Mouse (Mus musculus) heart, adult 11 months (tissue): ENCODE results near the gene Krt33b.

Experiments used
- DNase-seq: peaks from one replicate; pipeline ENCODE4 v3.0.0; 2022

The Krt33b gene

DNA sequence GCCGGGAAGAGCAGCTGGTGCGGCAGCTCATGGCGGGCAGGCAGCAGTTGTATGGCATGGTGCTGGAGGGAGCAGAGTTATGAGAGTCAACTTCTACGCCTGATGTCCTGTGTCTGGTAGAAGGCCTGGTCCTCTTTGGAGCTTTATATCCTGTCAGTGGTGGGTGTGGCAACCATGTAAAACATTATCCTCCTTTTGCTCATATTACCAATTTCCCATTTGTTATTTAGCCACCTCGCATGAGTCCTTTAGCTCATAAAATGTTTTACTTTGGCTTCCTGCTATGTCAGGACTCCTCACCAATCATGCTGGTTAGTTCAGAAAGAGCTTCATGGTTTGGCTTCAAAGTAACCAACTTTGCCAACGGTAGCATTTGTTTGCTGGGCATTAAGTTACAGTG is at the start of gene Krt33b:
Gene Krt33b, minus strand, starts transcription at position 101 of the 400 bp plus-strand sequence.
- peak; percentile 40 for DNase-seq

DNA sequence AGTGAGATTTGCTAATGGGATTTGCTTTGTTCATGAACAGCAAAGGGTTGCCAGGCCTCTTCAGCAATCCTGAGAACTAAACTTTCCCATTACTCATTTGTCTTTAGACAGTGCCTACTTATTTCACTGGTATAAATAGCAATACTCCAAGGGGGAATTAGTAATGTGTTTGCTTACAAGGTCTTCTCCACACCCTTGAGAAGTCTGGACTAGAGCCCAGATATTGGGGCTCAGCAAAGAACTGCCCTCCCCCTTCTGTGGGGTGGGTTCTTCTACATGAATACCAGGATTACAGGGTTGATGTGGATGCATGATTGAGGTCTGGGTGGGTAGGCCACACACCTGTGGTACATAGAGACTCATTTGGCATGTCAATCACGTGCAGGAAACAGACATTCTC is 44.2 kb upstream of the Krt33b start:
- DNase-seq = no peak

DNA sequence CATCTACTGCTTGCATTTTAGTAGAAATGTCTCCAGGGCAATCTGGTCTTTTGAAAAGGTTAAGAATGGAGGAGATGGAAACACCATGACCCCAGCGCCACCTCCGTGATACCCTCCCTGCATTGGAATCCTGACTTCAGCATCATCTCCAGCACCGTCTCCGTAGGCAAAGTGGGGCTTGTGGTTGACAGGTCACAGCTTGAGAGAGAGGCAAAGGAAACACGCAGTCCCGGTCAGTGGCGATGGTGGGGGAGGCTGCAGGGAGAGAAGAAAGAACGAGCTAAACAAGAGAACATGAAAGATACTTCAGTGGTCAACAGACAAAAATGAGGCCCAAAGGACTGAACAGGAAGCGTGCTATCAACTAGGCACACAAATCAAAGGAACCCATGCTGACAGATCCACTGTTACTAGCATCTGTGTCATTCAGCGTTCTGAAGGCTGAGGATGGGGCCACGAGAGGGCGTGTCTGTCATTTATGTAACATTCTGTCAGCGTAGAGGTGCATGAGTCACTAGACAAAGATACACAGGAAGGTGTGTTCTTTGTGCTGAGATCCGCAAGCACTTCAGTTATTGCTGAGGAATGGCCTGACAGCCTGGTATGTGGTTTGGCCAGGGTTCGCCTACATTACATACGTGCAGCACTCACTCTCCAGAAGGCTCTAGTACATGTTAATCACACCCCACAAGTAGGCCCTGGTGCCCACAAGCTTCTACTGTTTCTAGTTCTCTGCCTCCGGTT is 37.8 kb upstream of the Krt33b start:
- no peak for DNase-seq

DNA sequence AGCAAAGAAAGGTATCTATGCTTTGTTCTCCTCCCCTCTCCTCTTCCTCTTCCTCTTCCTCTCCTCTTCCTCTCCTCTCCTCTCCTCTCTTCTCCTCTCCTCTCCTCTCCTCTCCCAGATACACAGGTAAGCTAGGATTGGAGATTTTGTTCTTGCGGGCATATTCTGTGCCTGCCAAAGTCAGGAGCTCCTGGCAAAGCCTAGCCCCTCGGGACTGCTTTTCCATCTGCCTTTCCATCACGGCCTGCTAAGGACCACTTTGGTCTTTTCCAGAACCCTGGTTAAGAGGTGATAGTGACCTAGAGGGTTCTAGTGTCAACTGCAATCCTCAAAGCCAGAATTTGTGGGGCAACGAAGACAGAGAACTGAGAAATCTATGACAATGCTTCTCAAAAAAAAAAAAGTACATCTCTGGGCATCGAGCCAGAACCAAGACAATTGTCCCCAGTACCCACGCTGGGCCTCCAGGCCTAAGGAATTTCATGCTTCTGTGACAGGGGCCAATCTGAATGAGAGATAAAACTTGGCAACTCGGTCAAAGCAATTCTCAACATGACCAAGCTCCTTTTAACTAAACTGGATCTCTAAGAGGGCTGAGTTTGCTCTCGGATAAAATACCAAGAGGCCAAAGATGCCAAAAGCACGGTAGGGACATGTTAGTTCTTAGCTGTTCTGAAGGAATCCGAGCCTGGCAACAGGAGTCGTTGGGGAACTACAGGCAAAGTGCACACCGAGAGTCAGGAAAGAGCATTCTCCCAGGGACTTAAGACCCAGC is 36.8 kb upstream of the Krt33b start:
- no peak for DNase-seq

DNA sequence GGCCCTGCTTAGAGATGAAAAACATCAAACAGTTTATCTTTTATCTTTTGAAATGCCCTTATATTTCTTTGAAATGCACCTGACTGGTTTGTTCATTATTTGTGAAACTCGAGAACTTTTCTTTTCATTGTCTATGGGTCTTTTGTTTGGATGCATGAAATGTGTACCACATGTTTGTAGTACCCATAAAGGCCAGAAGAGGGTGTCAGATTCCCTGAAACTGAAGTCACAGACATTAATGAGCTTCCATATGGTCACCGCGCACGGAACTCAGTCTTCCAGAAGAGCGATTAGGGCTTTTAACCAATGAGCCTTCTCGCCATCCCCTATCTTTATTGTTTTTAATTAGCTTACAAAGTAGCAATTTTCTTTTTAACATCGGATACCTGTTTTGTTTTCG is 29.2 kb upstream of the Krt33b start:
- peak; percentile 34 for DNase-seq

DNA sequence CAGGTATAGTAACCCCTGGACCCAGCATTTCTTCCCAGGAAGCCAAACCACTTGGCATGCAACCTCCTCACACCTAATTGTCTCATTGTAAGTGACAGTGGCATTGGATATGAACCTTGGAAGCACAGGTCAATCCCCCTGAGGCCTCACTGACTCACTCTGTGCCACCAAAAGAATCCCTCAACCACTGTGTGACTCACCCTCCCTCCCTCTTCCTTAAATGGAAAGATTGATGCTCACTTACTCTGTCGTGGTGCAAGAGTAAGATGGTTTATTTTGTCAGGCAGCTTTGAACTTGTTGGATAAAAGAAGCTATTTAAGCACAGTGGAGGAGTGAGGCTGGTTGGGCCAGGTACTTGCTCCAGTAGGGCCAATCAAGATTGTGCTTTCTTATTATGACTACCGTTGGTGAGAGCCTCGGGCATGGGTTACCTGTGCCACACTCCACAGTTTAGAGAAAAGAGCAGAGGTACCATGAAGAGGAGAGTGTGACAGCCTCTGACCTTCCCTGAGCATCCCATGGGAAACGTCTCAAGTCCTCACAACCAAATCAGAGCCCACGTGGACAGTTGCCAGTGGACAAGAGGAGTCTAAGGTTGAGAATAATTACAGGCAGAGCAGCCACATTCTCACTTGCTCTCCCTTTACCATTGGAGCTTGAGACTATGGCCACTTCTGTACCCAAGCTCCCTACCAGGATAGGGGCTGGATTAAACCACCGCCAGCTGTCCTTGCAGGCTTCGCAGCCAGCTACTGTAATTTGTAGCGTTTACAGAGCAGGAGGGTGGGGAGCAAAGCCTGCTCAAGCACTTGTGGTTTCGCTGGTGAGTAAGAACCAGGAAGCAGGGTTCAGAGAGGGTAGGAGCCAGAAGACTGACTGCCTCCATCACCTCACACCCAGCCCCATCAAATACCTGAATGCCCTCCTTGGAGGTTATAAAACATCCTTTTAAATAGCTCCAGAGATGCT is 26.3 kb upstream of the Krt33b start:
- peak; percentile 63 for DNase-seq

DNA sequence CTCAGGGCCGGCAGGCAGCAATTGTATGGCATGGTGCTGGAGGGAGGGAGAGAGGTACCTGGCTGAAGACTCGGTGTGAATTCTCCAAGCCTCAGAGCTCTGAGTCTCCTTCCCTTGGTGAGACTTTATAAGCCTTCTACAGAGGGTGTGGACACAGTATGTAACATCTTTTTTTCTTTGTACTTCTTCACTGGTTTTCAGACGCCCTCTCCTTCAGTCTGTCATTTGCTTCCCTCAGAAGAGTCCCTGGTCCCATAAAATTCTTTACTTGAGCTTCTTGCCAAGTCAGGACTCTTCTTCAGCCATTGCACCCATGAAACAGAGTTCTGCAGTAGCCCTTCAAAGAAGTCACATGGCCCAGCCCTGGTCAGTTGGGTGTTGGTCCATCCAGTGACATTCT is 20.8 kb upstream of the Krt33b start, which contains the start of gene Krt31:
Gene Krt31, minus strand, starts transcription at position 101 of the 400 bp plus-strand sequence.
- DNase-seq = peak; percentile 33

DNA sequence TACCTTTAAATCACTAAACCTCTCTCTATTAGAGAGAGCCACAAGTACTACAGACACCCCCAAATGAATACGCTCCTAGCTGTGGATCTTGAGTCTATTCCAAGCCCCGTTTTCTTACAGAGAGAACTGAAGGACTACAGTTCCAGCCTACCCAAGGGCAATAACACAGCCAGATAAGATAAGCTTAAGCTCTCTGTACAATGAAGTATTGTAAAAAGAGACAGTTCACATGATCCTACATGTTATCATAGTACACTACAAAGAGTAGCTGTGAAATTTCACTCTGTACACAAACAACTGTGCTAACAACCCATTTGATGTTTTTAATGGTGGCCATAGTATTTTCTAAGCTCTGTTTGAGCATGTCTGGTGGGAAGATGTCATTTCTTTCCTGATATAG is 17.5 kb upstream of the Krt33b start:
- no peak for DNase-seq

DNA sequence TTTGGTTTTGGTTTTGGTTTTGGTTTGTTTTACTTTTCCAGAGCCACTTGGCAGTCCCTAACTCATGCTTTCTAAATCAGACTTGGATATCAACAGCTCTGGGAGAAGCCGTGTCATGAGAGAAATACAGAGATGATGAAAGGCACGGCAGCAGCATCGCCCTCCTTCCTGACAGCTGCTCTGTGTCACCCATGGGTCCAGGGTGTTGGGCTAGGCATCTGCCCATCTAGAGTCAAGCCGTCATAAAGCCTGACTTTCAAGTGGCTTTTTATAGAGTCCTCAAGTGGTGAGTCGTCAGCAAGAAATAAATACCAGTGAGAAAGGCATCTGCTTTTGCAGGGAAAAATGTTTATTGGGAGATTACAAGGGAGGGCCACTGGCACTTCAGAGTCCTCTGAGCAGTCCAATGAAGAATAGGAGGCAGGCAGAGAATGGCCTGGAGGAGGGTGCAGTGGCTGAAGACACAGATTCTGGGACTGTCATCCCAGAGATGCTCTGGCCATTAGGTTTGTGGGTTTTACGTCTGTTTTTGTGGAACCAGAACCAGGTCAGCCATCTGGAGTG is 16.7 kb upstream of the Krt33b start:
- DNase-seq = peak; percentile 85

DNA sequence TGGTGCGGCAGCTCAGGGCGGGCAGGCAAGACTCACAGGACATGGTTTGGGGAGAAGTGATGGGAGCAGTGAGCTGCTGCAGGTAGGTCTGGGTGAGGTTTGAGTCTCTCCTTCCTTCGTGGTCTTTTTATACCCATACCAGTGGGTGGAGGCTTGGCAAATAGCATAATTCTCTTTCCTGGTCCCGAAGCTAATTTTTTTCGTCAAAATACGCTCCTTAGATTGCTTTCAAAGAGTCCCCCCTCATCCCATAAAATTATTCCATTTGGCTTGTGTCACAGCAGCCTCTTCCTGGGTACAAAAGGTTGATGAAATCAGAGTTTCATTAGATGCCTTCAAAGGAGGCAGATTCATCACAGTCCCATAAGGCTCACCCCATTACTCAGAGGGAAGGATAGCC is 11.8 kb upstream of the Krt33b start, which contains the start of gene Krt34:
Gene Krt34, minus strand, starts transcription at position 101 of the 400 bp plus-strand sequence.
- peak; percentile 40 for DNase-seq

DNA sequence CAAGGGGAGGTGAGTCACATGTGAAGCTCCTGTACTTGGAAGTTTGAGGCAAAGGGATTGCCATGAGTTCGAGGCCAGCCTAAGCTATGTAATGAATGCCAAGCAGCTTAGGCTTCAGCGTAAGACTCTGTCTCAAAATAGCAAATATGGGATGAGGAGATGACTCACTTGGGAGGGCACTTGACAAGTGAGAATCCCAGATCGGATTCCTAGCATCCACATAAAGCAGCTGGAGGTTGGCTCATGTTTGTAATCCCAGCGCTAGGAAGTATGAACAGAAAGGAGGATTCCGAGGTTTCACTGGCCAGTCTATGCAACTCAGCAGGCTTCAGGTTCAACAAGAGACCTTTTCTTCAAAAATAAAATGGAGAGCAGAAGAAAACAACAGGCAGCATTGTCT is 8.2 kb downstream of the Krt33b start:
- no peak for DNase-seq

DNA sequence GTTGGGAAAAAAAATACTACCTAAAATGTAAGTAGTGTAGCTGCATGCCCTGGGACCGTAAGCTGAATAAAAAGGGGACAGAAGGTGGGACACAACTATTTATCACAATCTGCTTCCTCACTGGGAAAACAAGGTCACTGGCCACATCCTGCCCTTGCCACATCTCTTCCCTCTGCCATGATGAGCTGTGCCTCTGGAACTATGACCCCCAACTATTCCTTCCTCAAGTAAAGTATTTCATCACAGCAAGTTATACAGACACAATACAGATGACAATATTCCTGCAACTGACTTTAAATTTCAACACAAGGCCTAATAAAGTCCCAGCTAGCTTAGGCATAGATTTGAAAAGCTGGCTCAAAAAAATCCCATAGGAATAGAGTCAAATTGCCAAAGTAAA is 10.2 kb downstream of the Krt33b start:
- peak; percentile 56 for DNase-seq

DNA sequence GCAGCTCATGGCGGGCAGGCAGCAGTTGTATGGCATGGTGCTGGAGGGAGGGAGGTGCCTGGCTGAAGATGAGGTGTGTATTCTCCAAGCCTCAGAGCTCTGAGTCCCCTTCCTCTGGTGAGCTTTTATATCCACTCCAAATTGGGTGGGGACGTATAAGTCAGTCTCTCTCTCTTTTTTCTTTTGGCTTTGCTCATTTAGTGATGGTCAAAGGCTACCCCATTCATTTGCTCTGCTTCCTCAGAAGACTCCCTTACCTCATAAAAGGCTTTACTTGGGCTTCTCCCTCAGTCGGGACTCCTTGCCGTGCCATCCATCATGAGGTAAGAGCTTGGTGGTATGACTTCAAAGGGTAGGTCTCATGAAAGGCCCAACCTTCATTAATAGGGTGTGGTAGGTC is 13.6 kb downstream of the Krt33b start, which contains the start of gene Krt33a:
Gene Krt33a, minus strand, starts transcription at position 101 of the 400 bp plus-strand sequence.
- DNase-seq = peak; percentile 23

DNA sequence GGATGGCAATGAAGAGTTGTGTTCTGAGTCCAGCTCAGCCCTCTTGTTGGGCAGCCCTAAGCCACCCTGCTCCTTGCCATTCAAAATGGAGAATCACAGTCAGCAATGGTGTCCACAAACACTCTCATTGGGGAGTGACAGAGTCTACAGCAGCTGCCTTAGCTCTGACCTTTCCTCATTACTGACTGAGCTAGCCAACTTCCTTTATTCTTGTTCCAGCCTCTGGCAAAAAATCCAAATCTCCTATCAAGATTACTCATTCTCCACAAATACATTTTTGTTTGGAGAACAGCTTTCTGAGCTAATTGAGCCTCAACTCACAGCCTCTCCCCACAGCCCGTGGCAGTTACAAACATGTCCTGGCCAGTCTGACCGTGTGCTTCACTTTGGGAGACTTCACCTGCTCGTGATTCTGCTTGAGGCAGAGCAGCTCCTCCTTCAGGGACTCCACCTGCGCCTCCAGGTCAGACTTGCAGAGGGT is 15.9 kb downstream of the Krt33b start:
- peak; percentile 79 for DNase-seq

DNA sequence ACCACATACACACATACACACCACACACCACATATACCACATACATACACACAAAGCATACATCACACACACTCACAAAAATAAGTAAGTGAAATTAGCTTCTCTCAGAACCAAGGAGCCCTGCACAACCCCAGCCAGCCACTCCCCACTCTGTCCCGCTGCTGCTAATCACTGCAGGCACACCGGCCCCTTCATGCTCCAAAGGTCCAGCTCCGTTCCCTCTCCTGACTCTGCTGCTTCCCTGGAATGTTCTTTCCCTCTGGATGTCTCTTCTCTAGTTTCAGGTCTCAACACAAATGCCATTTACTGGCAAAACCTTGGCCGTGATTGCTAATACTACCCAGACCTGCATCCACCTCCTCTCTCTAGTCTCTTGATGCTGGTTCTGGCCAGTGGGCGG is 19.0 kb downstream of the Krt33b start:
- DNase-seq = peak; percentile 67

DNA sequence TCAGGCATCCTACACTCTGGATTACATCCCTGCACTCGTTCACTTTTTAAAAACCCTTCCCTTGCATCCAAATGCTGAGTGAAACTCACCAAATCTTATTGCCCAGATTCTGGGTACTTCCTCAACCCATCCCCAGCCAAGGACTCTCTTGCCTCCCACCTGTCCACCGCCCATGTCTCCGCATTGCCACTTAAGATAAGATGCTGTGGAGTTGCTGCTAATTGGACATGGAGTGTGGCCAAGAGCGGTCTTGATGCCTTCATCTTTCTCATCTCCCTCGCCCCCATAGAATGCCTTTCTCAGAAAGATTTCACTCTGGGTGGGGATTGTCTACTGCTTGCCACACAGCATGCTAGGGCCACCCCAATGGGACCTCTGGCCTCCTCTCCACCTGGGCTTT is 21.3 kb downstream of the Krt33b start:
- peak; percentile 71 for DNase-seq

DNA sequence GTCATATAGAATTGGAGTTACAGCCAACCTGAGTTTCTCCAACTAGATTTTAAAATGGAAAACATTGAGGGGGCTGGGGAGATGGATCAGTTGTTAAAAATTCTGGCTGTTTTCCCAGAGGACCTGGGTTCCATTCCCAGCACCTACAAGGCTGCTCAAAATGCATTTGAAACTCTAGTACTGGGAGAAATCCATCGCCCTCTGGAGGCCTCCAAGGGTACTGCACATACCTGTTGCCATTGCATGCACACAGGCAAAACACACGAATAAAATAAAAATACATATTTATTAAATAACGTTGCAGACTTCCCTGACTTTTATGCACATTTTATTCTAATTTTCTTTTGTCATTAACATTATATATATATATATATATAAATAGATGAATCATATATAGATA is 23.0 kb downstream of the Krt33b start:
- DNase-seq = peak; percentile 74

DNA sequence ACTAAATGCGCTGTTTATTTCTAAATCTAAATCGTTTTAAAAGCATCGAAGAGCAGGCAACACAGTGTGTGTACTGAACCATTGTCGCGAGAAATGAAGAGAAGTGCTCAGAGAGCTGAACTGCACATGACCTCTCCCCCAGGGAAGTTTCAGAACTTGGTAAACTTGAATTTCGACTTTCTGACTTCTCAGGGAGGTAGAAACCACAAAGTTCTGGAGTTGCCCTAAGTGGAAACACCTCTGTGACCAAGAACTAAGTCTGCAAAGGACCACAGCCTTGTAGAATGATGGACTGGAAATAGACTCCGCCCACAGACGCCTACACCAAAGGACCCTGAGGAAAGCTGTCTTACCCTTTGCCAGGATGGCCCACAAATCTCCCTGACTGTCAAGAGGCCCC is 23.8 kb downstream of the Krt33b start:
- no peak for DNase-seq

DNA sequence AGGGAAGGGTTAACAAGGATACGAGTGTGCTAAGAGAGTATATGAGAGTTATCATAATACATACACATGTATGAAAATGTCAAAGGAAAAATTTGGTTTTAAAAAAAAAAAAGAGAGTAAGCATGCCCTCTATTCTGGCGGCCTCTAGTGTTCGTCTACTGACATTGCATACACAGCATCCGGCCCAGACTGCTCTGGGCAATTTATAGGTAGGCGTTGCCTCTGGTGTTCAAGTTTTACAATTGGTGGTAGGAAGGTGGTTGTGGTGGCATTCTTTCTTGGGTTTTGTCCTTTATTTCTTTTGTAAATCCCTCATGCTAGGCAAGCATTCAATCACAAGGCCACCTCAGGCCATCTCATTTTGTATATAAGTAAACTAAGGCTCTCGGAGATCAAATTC is 24.8 kb downstream of the Krt33b start:
- DNase-seq = peak; percentile 79

DNA sequence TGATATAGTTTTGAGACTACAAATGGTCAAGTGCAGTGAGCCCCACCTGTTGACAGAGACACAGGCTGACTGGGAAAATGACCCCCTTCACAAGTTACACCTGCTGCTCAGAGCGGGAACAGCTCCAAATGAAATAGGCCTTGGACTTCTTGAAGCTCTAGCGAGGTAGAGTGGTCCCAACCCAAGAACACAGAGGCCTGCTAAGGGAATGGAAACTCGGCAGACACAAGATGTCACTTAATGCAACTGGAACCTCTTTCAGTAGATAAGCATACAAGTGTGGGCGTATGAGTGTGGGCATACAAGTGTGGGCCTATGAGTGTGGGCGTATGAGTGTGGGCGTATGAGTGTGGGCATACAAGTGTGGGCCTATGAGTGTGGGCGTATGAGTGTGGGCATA is 30.6 kb downstream of the Krt33b start:
- peak; percentile 56 for DNase-seq

DNA sequence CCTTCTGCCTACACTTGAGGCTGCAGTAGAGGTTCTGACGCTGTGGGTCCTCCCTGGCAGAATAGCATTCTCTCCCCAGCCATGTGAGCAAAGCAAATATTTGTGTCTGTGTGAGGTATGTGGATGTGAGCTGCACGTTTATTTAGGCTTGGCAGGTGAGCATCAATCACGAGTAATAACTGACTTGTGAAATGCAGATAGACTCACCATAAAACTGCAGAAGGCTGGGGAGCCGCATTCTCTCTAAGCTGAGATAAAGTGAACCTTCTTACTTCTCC is 35.3 kb downstream of the Krt33b start:
- DNase-seq = peak; percentile 71

DNA sequence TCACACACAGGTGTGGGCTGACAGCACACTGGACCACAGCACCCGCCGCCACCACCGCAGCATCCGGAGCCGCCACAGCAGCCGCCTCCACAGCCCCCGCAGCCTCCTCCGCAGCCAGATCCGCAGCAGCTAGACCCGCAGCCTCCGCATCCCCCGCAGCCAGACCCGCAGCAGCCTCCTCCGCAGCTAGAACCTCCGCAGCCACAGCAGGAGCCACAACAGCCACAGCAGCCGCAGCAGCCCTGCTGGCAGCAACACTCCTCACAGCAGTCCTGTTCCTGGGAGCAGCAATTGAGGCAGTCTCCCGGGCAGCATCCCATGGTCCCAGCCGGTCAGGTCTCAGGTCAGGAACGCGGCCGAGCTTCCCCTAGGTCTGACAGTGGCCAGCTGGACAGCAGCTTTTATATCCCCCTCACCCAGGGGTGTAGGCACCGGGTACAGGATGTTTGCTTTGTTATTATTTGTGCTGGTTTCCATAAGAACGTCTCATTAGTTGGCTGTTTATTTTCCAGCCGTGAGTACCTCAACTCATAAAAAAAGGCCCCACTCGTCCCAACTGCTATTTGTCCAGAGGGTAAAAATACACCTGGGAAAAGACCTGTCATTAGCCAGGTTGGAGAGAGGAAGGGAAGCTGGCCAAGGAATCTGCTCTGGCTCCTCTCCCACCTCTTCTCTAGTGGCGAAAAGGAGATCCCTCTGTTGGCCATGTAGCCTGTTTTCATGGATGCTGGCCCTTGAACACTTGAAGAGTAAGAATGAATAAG is 35.9 kb downstream of the Krt33b start, which contains the start of gene Krtap17-1:
Gene Krtap17-1, minus strand, starts transcription at position 375 of the 764 bp plus-strand sequence.
- DNase-seq = peak; percentile 85
